Mouse (Mus musculus) lung, postnatal 0 days (tissue): ENCODE results near the gene Cavin4. TPM values are rescaled to one million over a fixed set of nuclear protein-coding genes. Genes with fewer than 3 reads are reported as not detected.

ENCODE experiments used
- ATAC-seq: fragments of 200-750 bp; cut with Nextera tagmentation; 2 replicates; pipeline ENCODE4 v1.8.0; 2017; ENCODE audit warnings: moderate library complexity
- DNase-seq: peaks from one replicate; pipeline ENCODE4 v3.0.0-alpha.2; 2016; ENCODE audit warnings: low spot score
- H3K27ac ChIP-seq: fragments of 300-500 bp; sonication (generic); 2 replicates; pipeline ENCODE4 v1.5.1; 2014; ENCODE audit warnings: antibody characterized with exemption, mild to moderate bottlenecking, low read length, mixed read lengths
- H3K27me3 ChIP-seq: fragments of 300-500 bp; sonication (generic); replicated peaks from 2 replicates; pipeline ENCODE4 v1.6.1; 2014; ENCODE audit warnings: low read length, mixed read lengths; ENCODE audit not compliant: insufficient read depth
- H3K36me3 ChIP-seq: fragments of 300-500 bp; sonication (generic); 2 replicates; pipeline ENCODE4 v1.6.1; 2014; ENCODE audit warnings: low read length, mixed read lengths; ENCODE audit not compliant: insufficient read depth
- H3K4me1 ChIP-seq: fragments of 300-500 bp; sonication (generic); 2 replicates; pipeline ENCODE4 v1.6.1; 2014; ENCODE audit warnings: antibody characterized with exemption, low read depth, low read length, mixed read lengths; ENCODE audit not compliant: insufficient read depth
- H3K4me2 ChIP-seq: fragments of 300-500 bp; sonication (generic); replicated peaks from 2 replicates; pipeline ENCODE4 v1.6.1; 2014; ENCODE audit warnings: low read depth, mild to moderate bottlenecking, low read length, moderate library complexity, mixed read lengths
- H3K4me3 ChIP-seq: fragments of 300-500 bp; sonication (generic); 2 replicates; pipeline ENCODE4 v1.5.1; 2014; ENCODE audit warnings: low read depth, low read length
- H3K9ac ChIP-seq: fragments of 300-500 bp; sonication (generic); replicated peaks from 2 replicates; pipeline ENCODE4 v1.6.1; 2014; ENCODE audit warnings: low read depth, mild to moderate bottlenecking
- H3K9me3 ChIP-seq: fragments of 300-500 bp; sonication (generic); 2 replicates; pipeline ENCODE4 v1.6.1; 2016; ENCODE audit warnings: low read length, mixed read lengths
- CTCF ChIP-seq: IDR thresholded peaks from 2 replicates; pipeline ENCODE4 v1.5.1; 2016; ENCODE audit warnings: antibody characterized with exemption, mild to moderate bottlenecking
- EP300 ChIP-seq: IDR thresholded peaks from 2 replicates; pipeline ENCODE4 v1.6.1; 2016; ENCODE audit warnings: antibody characterized with exemption, mild to moderate bottlenecking, control low read depth
- WGBS: fragments of 180-500 bp; shearing (Covaris S2); extraction: QIAGEN DNeasy Blood & Tissue Kit; methylation state at CpG from one replicate; pipeline ENCODE4 v1.1.7; 2014; 5-methylcytosine and 5-hydroxymethylcytosine counted together
- polyA plus RNA-seq: library from polyadenylated mRNA; unstranded; fragments of >200 nt; fragmentation: Nextera tagmentation; extraction: Ambion mirVana; gene quantifications from 2 replicates; pipeline ENCODE4 v1.2.1, GENCODE M21; 2015

The Cavin4 gene
- polyA plus RNA-seq, 1 experiment from 2014 or later: 0.93 TPM

DNA sequence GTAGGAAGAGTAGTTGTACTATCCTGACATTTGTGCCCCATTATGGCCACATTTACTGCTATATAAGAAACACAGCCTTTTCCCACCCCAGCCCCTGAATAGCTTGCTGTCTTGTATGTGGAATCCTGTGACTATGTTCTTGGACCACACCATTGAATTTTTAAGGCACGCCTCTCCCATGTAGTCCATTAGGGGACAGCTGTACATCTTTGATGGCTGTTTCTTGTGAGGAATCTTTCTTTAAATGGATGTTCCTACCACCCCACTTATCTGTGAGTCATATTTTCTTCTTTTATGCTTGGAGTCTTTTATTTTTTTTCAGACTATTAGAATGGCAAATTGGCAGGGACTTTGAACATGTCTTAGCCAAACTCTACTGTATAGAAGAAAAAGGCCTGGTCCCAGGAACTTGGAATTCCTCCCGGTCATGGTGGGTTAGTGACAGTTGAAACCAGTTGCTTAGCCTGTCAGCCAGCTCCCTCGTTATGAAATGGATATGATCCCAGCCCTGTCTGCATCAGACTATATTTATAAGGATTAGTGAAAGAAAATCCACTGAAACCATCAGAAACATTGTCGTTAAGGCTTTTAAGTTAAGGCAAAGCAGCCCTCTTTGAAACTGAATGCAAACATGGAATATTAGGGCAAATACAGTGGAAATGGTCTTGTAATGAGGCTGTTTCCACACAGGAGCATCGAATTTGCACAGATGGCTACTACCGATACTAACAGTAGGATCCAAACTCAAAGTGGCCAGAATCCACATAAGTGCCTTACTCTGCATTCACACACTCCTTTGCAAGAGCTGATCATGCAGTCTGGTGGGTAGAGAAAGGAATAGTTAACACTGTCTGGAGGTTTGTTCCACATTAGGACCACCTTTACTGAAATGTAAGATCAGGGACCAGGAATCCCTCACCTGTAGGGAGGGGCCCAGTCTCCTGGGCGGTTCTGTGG lies 2.4 kb upstream of the Cavin4 start:
- ATAC-seq (peak; percentile 44; the same call in 1 of the 2 replicates), DNase-seq (peak; percentile 29)
- H3K4me3 ChIP-seq: no peak overlapping the region
- TF ChIP-seq CTCF: no peak
- no peak for TF ChIP-seq EP300
- H3K36me3 ChIP-seq: no peaks in the 10 kb centered on the region
- no peaks in the 10 kb centered on the region for H3K27me3 ChIP-seq
- H3K4me1 ChIP-seq: no peaks in the 10 kb centered on the region; the same call in 1 of the 2 replicates
- H3K4me2 ChIP-seq: no peak overlapping the region
- H3K9me3 ChIP-seq: no peaks in the 10 kb centered on the region
- 79% methylated on average over 7 of the region's 7 CpGs for WGBS
- no peak overlapping the region for H3K9ac ChIP-seq
- no peak overlapping the region for H3K27ac ChIP-seq

DNA sequence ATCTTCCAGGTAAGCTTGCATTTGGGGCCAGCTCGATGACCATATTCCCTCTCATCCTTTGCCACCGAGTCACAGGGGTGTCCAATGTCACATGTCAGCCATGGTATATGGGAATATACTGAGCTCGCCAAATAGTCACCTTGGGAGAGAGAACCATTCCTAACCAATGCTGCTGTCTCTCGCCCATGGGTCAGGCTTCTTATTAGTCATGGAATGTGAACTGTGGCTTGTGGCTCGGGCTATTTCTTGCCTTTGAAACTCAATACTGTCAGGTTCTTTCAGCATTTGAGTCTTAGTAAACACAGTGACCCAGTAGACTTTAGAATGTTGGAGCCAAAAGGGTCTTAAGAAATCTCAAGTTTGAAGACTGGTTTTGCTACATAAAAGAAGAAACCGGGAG lies 707 bp downstream of the Cavin4 start:
- DNase-seq (no peak), ATAC-seq (no peak)
- no peak overlapping the region; the same call in 1 of the 2 replicates for H3K4me2 ChIP-seq
- no peaks in the 10 kb centered on the region; the same call in 1 of the 2 replicates for H3K4me1 ChIP-seq
- no peak overlapping the region for H3K9ac ChIP-seq
- H3K27me3 ChIP-seq: no peaks in the 10 kb centered on the region
- no peak overlapping the region for H3K4me3 ChIP-seq
- no peak overlapping the region for H3K27ac ChIP-seq
- H3K9me3 ChIP-seq: no peaks in the 10 kb centered on the region
- 84% methylated on average over 6 of the region's 6 CpGs for WGBS
- TF ChIP-seq EP300 (no peak), CTCF (no peak)
- H3K36me3 ChIP-seq: no peaks in the 10 kb centered on the region

DNA sequence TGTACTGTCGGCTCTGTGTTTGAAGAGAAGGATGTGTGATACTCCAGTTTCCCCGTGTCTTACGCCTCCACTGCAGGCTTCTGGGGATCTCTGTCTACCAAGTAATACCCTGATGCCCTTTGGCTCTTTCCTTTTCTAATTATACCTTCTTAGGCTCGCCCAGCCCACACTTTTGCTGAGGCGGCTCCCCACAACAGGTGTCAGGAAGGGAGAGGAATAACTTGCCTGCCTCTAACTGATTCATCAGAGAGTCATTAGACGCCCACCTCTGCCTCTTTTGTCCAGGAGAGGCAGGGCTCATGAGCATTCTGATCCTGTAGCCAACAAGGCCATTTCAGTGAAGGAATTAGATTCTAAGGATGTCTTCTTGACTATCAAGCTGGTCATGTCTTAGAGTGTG lies 4.0 kb downstream of the Cavin4 start:
- no peak for TF ChIP-seq EP300
- no peak for TF ChIP-seq CTCF
- Histone ChIP-seq H3K27ac (no peak overlapping the region), H3K27me3 (no peaks in the 10 kb centered on the region), H3K4me1 (no peaks in the 10 kb centered on the region), H3K9ac (no peak overlapping the region), H3K4me2 (no peak overlapping the region), H3K36me3 (no peaks in the 10 kb centered on the region), H3K4me3 (no peak overlapping the region), H3K9me3 (no peaks in the 10 kb centered on the region)
- DNase-seq (no peak), ATAC-seq (no peak)
- 81% methylated on average over 6 of the region's 6 CpGs for WGBS

DNA sequence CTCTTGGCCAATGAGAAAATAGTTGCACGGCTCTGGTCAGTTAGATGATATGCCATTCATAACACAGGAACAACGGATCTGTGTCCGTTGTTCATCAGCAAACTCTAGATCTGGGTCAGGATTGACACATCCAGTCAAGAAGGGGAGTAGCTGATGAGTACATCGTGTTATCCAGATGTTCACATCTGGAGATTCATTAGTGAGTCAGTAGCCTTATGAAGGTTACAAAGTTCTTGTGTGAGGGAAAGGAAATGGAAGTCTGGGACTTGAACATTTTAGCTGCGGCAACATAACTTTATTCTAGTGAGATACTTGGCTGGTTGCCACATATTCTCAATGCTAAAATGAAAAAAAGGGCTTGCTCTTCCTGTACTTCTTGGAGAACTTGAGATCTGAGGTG lies 9.6 kb downstream of the Cavin4 start:
- H3K27ac ChIP-seq: no peak overlapping the region
- H3K4me2 ChIP-seq: no peak overlapping the region
- H3K9me3 ChIP-seq: no peaks in the 10 kb centered on the region
- TF ChIP-seq EP300 (no peak), CTCF (no peak)
- H3K36me3 ChIP-seq: no peaks in the 10 kb centered on the region
- H3K9ac ChIP-seq: no peak overlapping the region
- WGBS: 56% methylated on average over 5 of the region's 5 CpGs
- peak; percentile 69 for DNase-seq
- H3K4me1 ChIP-seq: no peaks in the 10 kb centered on the region; the same call in 1 of the 2 replicates
- H3K27me3 ChIP-seq: no peaks in the 10 kb centered on the region
- peak; percentile 77 for ATAC-seq
- no peak overlapping the region for H3K4me3 ChIP-seq

DNA sequence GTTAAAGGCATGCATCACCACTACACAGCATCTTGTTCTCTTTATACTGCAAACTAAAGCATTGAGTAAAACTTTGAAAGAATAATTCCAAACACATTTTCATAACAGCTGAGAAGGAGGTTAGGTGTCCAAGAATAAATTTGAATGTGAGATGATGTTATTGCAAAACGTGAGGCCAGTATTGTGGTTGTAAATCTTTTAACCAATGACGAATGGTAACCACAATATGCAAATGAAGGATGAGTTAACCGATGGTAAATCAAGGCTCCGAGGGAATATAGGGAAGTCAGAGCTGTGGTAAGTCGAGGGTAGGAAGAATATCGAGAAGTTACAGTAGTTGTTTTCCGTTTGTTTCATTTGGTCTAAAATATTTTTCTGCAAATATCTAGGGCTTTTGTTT lies 11.1 kb downstream of the Cavin4 start:
- H3K9ac ChIP-seq: no peak overlapping the region
- no peak overlapping the region for H3K27ac ChIP-seq
- DNase-seq (no peak), ATAC-seq (no peak)
- no peaks in the 10 kb centered on the region for H3K27me3 ChIP-seq
- no peaks in the 10 kb centered on the region for H3K36me3 ChIP-seq
- H3K9me3 ChIP-seq: no peaks in the 10 kb centered on the region
- no peaks in the 10 kb centered on the region; the same call in 1 of the 2 replicates for H3K4me1 ChIP-seq
- H3K4me3 ChIP-seq: no peak overlapping the region
- no peak for TF ChIP-seq EP300
- no peak for TF ChIP-seq CTCF
- no peak overlapping the region for H3K4me2 ChIP-seq
- WGBS: 85% methylated on average over 7 of the region's 7 CpGs

DNA sequence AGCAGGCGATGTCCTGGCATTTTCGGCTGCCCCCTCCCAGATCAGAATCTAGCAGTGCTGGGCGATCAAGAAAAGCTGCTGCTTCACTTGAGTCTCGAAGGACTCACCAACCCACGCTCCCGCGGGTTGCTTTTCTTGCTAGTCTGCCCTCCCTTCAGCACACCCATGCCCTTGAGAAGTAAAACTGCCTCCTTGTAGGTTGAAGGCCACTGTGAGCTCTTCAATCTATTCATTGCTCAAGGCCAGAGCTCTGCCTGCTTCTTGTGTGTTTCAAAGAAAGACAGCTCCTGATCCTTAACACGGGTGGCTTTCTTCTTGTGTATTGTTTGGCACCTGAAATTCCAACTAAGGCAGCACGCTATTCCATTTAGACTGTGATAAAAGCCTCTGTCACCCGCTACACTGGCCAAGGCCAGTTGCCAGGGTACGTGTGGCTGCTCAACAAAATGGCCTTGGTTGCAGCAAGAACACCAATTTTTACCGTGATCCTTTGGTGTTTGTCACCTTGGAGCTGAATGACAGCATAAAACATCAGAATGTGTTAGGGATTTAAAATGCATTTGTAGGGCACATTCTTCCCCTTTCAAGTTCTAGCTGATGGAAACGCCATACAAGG lies 13.4 kb downstream of the Cavin4 start:
- no peaks in the 10 kb centered on the region for H3K27me3 ChIP-seq
- no peaks in the 10 kb centered on the region for H3K36me3 ChIP-seq
- ATAC-seq: no peak
- no peak overlapping the region for H3K4me2 ChIP-seq
- H3K4me3 ChIP-seq: no peak overlapping the region
- DNase-seq: no peak
- no peak overlapping the region for H3K27ac ChIP-seq
- no peaks in the 10 kb centered on the region; the same call in 1 of the 2 replicates for H3K4me1 ChIP-seq
- H3K9ac ChIP-seq: no peak overlapping the region
- no peaks in the 10 kb centered on the region for H3K9me3 ChIP-seq
- 90% methylated on average over 13 of the region's 13 CpGs for WGBS
- TF ChIP-seq CTCF (no peak), EP300 (no peak)
